Mouse (Mus musculus): ENCODE data around the gene Mroh2a. TPM values are rescaled to one million over a fixed set of nuclear protein-coding genes. Genes with fewer than 3 reads are reported as not detected.

Mroh2a gene
- polyA plus RNA-seq, 1 experiment from 2014 or later: 0.41 TPM

- no peaks in the 10 kb centered on the region for H3K4me1 ChIP-seq (replicated peaks)
- H3K9ac ChIP-seq: no peak overlapping the region
- H3K9me3 ChIP-seq (replicated peaks): peaks cover 44% of the 10 kb centered on the region
- no peaks in the 10 kb centered on the region for H3K36me3 ChIP-seq
- H3K4me2 ChIP-seq: no peak overlapping the region
- WGBS (ENCODE audit: insufficient replicate concordance): 54% methylated on average over 9 of the region's 9 CpGs
- no peaks in the 10 kb centered on the region for H3K27me3 ChIP-seq
- H3K4me3 ChIP-seq (replicated peaks): no peak overlapping the region
- H3K27ac ChIP-seq: no peak overlapping the region
- no peak for DNase-seq
- no peak for ATAC-seq (ENCODE audit: low read depth)
Observed at GRCm38 (mm10) chr1:88301121-88302014, 74.6 kb downstream of the Mroh2a start.

- WGBS (ENCODE audit: insufficient replicate concordance): 48% methylated on average over 14 of the region's 14 CpGs
- no peaks in the 10 kb centered on the region for H3K27me3 ChIP-seq
- DNase-seq (no peak), ATAC-seq (ENCODE audit: low read depth) (no peak)
- no peak overlapping the region for H3K27ac ChIP-seq
- no peak overlapping the region for H3K4me2 ChIP-seq
- no peaks in the 10 kb centered on the region for H3K4me1 ChIP-seq (replicated peaks)
- no peak overlapping the region for H3K4me3 ChIP-seq (replicated peaks)
- H3K9me3 ChIP-seq (replicated peaks): peaks cover 46% of the 10 kb centered on the region
- no peak overlapping the region for H3K9ac ChIP-seq
- H3K36me3 ChIP-seq: no peaks in the 10 kb centered on the region
Observed at GRCm38 (mm10) chr1:88302057-88302740, 75.4 kb downstream of the Mroh2a start.

GRCm38 (mm10) chr1:88303762-88304161, 77.0 kb downstream of the Mroh2a start:
- Histone ChIP-seq H3K27me3 (no peaks in the 10 kb centered on the region), H3K36me3 (no peaks in the 10 kb centered on the region), H3K9me3 (replicated peaks) (peaks cover 40% of the 10 kb centered on the region), H3K4me2 (no peak overlapping the region), H3K27ac (no peak overlapping the region), H3K9ac (no peak overlapping the region), H3K4me1 (replicated peaks) (no peaks in the 10 kb centered on the region), H3K4me3 (replicated peaks) (no peak overlapping the region)
- 49% methylated on average over 6 of the region's 6 CpGs for WGBS (ENCODE audit: insufficient replicate concordance)
- ATAC-seq (ENCODE audit: low read depth): no peak
- DNase-seq: no peak

- peaks cover 40% of the 10 kb centered on the region for H3K9me3 ChIP-seq (replicated peaks)
- WGBS (ENCODE audit: insufficient replicate concordance): 49% methylated on average over 8 of the region's 8 CpGs
- no peaks in the 10 kb centered on the region for H3K36me3 ChIP-seq
- DNase-seq: no peak
- H3K27me3 ChIP-seq: no peaks in the 10 kb centered on the region
- no peaks in the 10 kb centered on the region for H3K4me1 ChIP-seq (replicated peaks)
- no peak for ATAC-seq (ENCODE audit: low read depth)
- H3K4me3 ChIP-seq (replicated peaks): no peak overlapping the region
- no peak overlapping the region for H3K27ac ChIP-seq
- no peak overlapping the region for H3K4me2 ChIP-seq
- no peak overlapping the region for H3K9ac ChIP-seq
Observed at GRCm38 (mm10) chr1:88304261-88304985, 77.6 kb downstream of the Mroh2a start.

GRCm38 (mm10) chr1:88305018-88305795, 78.4 kb downstream of the Mroh2a start:
- 27% methylated on average over 6 of the region's 6 CpGs for WGBS (ENCODE audit: insufficient replicate concordance)
- Histone ChIP-seq H3K27ac (no peak overlapping the region), H3K4me1 (replicated peaks) (no peaks in the 10 kb centered on the region), H3K27me3 (no peaks in the 10 kb centered on the region), H3K9ac (no peak overlapping the region), H3K9me3 (replicated peaks) (peaks cover 34% of the 10 kb centered on the region), H3K36me3 (no peaks in the 10 kb centered on the region), H3K4me2 (no peak overlapping the region), H3K4me3 (replicated peaks) (no peak overlapping the region)
- ATAC-seq (ENCODE audit: low read depth) (no peak), DNase-seq (no peak)

- Histone ChIP-seq H3K4me2 (no peak overlapping the region), H3K27me3 (no peaks in the 10 kb centered on the region), H3K4me1 (replicated peaks) (no peaks in the 10 kb centered on the region), H3K36me3 (no peaks in the 10 kb centered on the region), H3K9me3 (replicated peaks) (peaks cover 26% of the 10 kb centered on the region), H3K9ac (no peak overlapping the region), H3K27ac (no peak overlapping the region), H3K4me3 (replicated peaks) (no peak overlapping the region)
- WGBS (ENCODE audit: insufficient replicate concordance): 48% methylated on average over 1 of the region's 1 CpGs
- no peak for DNase-seq
- no peak for ATAC-seq (ENCODE audit: low read depth)
Observed at GRCm38 (mm10) chr1:88306543-88306942, 79.8 kb downstream of the Mroh2a start.

GRCm38 (mm10) chr1:88307180-88307579, 80.4 kb downstream of the Mroh2a start:
- H3K9me3 ChIP-seq (replicated peaks): peaks cover 26% of the 10 kb centered on the region
- no peaks in the 10 kb centered on the region for H3K27me3 ChIP-seq
- 55% methylated on average over 12 of the region's 12 CpGs for WGBS (ENCODE audit: insufficient replicate concordance)
- H3K9ac ChIP-seq: no peak overlapping the region
- no peaks in the 10 kb centered on the region for H3K4me1 ChIP-seq (replicated peaks)
- no peaks in the 10 kb centered on the region for H3K36me3 ChIP-seq
- DNase-seq (no peak), ATAC-seq (ENCODE audit: low read depth) (no peak)
- H3K27ac ChIP-seq: no peak overlapping the region
- no peak overlapping the region for H3K4me2 ChIP-seq
- no peak overlapping the region for H3K4me3 ChIP-seq (replicated peaks)

- 37% methylated on average over 2 of the region's 2 CpGs for whole genome bisulfite sequencing (ENCODE audit: insufficient replicate concordance)
- H3K9me3 ChIP-seq (replicated peaks): peaks cover 18% of the 10 kb centered on the region
- DNase-seq: no peak
Observed at GRCm38 (mm10) chr1:88309020-88309419, 82.2 kb downstream of the Mroh2a start.

GRCm38 (mm10) chr1:88309905-88310304, 83.1 kb downstream of the Mroh2a start:
- 29% methylated on average over 3 of the region's 3 CpGs for WGBS (ENCODE audit: insufficient replicate concordance)
- DNase-seq (no peak), ATAC-seq (ENCODE audit: low read depth) (no peak)
- Histone ChIP-seq H3K27ac (no peak overlapping the region), H3K4me1 (replicated peaks) (no peaks in the 10 kb centered on the region), H3K9me3 (replicated peaks) (peaks cover 11% of the 10 kb centered on the region; the same call in 1 of the 2 replicates), H3K4me3 (replicated peaks) (no peak overlapping the region), H3K9ac (no peak overlapping the region), H3K4me2 (no peak overlapping the region), H3K27me3 (no peaks in the 10 kb centered on the region), H3K36me3 (no peaks in the 10 kb centered on the region)

More at GRCm38 (mm10) chr1:88309020-88309419, 82.2 kb downstream of the Mroh2a start:
- Histone ChIP-seq H3K27me3 (no peaks in the 10 kb centered on the region), H3K9ac (no peak overlapping the region), H3K4me3 (replicated peaks) (no peak overlapping the region), H3K27ac (no peak overlapping the region), H3K4me2 (no peak overlapping the region), H3K4me1 (replicated peaks) (no peaks in the 10 kb centered on the region), H3K36me3 (no peaks in the 10 kb centered on the region)
- no peak for ATAC-seq (ENCODE audit: low read depth)

GRCm38 (mm10) chr1:88310349-88310748, 83.6 kb downstream of the Mroh2a start:
- Histone ChIP-seq H3K9ac (no peak overlapping the region), H3K4me1 (replicated peaks) (no peaks in the 10 kb centered on the region), H3K4me3 (replicated peaks) (no peak overlapping the region), H3K27ac (no peak overlapping the region), H3K36me3 (no peaks in the 10 kb centered on the region), H3K9me3 (replicated peaks) (peaks cover 11% of the 10 kb centered on the region; the same call in 1 of the 2 replicates), H3K27me3 (no peaks in the 10 kb centered on the region), H3K4me2 (no peak overlapping the region)
- DNase-seq (no peak), ATAC-seq (ENCODE audit: low read depth) (0 out of 2 replicates have a peak, but pooled peaks have one; percentile 23)
- 51% methylated on average over 3 of the region's 3 CpGs for WGBS (ENCODE audit: insufficient replicate concordance)
